Mouse (Mus musculus): ENCODE results near the gene Tcte1.

DNA sequence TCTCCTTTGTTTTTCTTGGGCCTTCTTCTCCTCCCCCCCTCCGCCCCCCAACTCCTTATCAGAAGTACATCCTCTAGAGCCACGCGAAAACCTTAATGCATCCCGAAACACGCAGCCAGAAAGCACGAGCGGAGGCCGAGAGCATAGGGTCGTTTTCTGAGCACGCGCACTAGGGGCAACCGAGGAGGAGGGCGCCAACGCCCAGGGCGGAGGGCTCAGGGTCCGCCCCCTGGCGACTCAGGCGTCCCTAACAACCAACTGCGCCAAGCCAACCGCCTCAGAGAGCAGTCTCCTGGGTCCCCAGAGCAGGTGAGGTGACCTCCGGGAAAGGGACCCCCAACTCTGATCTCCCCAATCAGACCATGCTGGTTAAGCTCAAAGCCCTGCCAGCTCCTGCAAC, at the start of gene Tcte1:
- TF ChIP-seq TAL1 (IDR thresholded peaks at IDR 0.05; ENCODE audit: low read length): no peak
- no peak for TF ChIP-seq GATA1 (IDR thresholded peaks at IDR 0.05; ENCODE audit: low read length)
